Mouse (Mus musculus) hindbrain, embryonic 13.5 days (tissue): ENCODE data around the gene Skap1. TPM values are rescaled to one million over a fixed set of nuclear protein-coding genes. Genes with fewer than 3 reads are reported as not detected.

Source experiments
- ATAC-seq: fragments of 200-750 bp; cut with Nextera tagmentation; 2 replicates; pipeline ENCODE4 v1.8.0; 2017; ENCODE audit warnings: moderate TSS enrichment; ENCODE audit not compliant: low FRiP score
- H3K27ac ChIP-seq: fragments of 300-500 bp; sonication (generic); 2 replicates; pipeline ENCODE4 v1.5.1; 2015; ENCODE audit warnings: inconsistent platforms, mild to moderate bottlenecking, moderate library complexity
- H3K27me3 ChIP-seq: fragments of 300-500 bp; sonication (generic); 2 replicates; pipeline ENCODE4 v1.6.1; 2015; ENCODE audit warnings: mild to moderate bottlenecking, inconsistent platforms
- H3K36me3 ChIP-seq: fragments of 300-500 bp; sonication (generic); 2 replicates; pipeline ENCODE4 v1.6.1; 2015; ENCODE audit warnings: mild to moderate bottlenecking, inconsistent platforms
- H3K4me1 ChIP-seq: fragments of 300-500 bp; sonication (generic); replicated peaks from 2 replicates; pipeline ENCODE4 v1.6.1; 2015; ENCODE audit warnings: inconsistent platforms
- H3K4me2 ChIP-seq: fragments of 300-500 bp; sonication (generic); 2 replicates; pipeline ENCODE4 v1.6.1; 2015; ENCODE audit warnings: inconsistent platforms, mild to moderate bottlenecking, moderate library complexity
- H3K4me3 ChIP-seq: fragments of 300-500 bp; sonication (generic); 2 replicates; pipeline ENCODE4 v1.5.1; 2015; ENCODE audit warnings: mild to moderate bottlenecking, inconsistent platforms
- H3K9ac ChIP-seq: fragments of 300-500 bp; sonication (generic); 2 replicates; pipeline ENCODE4 v1.6.1; 2015; ENCODE audit warnings: mild to moderate bottlenecking, inconsistent platforms
- H3K9me3 ChIP-seq: fragments of 300-500 bp; sonication (generic); 2 replicates; pipeline ENCODE4 v1.6.1; 2016; ENCODE audit warnings: inconsistent platforms
- WGBS: fragments of 180-500 bp; shearing (Covaris S2); methylation state at CpG from one replicate; pipeline ENCODE4 v1.1.7; 2015; 5-methylcytosine and 5-hydroxymethylcytosine counted together
- polyA plus RNA-seq: library from polyadenylated mRNA; unstranded; fragments of >200 nt; fragmentation: Nextera tagmentation; extraction: Ambion mirVana; gene quantifications from 2 replicates; pipeline ENCODE4 v1.2.1, GENCODE M21; 2015

Skap1 gene
- polyA plus RNA-seq, 1 experiment from 2014 or later = 6.9 TPM

DNA sequence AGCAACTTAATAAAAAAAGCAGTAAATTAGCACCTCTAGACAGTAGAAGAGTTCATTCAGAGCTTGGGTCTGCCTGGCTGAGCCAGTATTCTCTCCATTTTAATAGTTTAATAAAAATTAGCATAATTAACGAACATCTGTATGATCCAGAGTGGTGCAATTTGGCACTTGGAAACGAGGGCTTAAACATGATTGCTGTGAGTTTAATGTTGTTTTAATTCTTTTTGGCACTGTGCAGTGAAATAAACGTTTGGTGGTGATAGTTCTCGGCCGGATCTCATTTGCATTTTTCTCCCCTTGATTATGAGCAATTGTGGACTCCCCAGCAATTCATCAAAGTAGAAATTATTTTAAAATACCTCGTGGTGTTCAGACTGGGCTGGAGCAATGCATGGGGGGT is 282.3 kb downstream of the Skap1 start:
- no peak for ATAC-seq
- WGBS = 44% methylated on average over 6 of the region's 6 CpGs
- H3K9me3 ChIP-seq = no peaks in the 10 kb centered on the region
- H3K27me3 ChIP-seq = no peaks in the 10 kb centered on the region
- no peak overlapping the region for H3K4me3 ChIP-seq
- H3K9ac ChIP-seq = 0 out of 2 replicates have a peak overlapping the region, but pooled peaks have one; percentile 49
- no peak overlapping the region for H3K4me2 ChIP-seq
- peaks cover 47% of the 10 kb centered on the region for H3K4me1 ChIP-seq
- peak overlapping the region; percentile 89 for H3K27ac ChIP-seq
- no peaks in the 10 kb centered on the region for H3K36me3 ChIP-seq

- peak overlapping the region; percentile 36 for H3K4me2 ChIP-seq
- no peaks in the 10 kb centered on the region for H3K9me3 ChIP-seq
- ATAC-seq = no peak
- H3K4me3 ChIP-seq = no peak overlapping the region
- no peaks in the 10 kb centered on the region for H3K27me3 ChIP-seq
- H3K27ac ChIP-seq = peak overlapping the region; percentile 89
- no peaks in the 10 kb centered on the region for H3K36me3 ChIP-seq
- WGBS = 66% methylated on average over 3 of the region's 3 CpGs
- peaks cover 38% of the 10 kb centered on the region for H3K4me1 ChIP-seq
- peak overlapping the region; percentile 49; the same call in 1 of the 2 replicates for H3K9ac ChIP-seq
These were observed 283.2 kb downstream of the Skap1 start for GRCm38 (mm10) chr11:96747555-96747954.

DNA sequence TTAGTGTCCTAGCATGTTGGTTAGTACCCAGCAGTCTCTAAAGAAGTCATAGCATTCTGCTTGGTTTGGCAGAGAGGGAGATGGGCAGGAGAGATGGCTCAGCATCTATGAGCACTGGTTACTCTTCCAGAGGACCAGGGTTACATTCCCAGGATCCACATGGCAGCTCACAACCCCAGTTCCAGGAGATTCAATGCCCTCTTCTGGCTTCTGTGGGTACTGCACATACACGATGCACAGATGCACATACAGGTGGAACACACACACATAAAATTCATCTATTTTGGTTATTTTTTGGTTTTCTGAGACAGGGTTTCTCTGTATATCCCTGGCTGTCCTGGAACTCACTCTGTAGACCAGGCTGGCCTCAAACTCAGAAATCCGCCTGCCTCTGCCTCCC is 290.9 kb downstream of the Skap1 start:
- no peaks in the 10 kb centered on the region for H3K4me1 ChIP-seq
- WGBS = 98% methylated on average over 2 of the region's 2 CpGs
- no peak overlapping the region for H3K4me2 ChIP-seq
- H3K9me3 ChIP-seq = no peaks in the 10 kb centered on the region
- ATAC-seq = no peak
- no peak overlapping the region for H3K4me3 ChIP-seq
- no peaks in the 10 kb centered on the region for H3K36me3 ChIP-seq
- no peaks in the 10 kb centered on the region for H3K27me3 ChIP-seq
- H3K27ac ChIP-seq = no peak overlapping the region
- no peak overlapping the region for H3K9ac ChIP-seq

GRCm38 (mm10) chr11:96757421-96757820 is 293.0 kb downstream of the Skap1 start:
- H3K9ac ChIP-seq = no peak overlapping the region
- H3K27me3 ChIP-seq = no peaks in the 10 kb centered on the region
- no peaks in the 10 kb centered on the region for H3K36me3 ChIP-seq
- H3K4me2 ChIP-seq = no peak overlapping the region
- no peak overlapping the region for H3K27ac ChIP-seq
- whole genome bisulfite sequencing = 59% methylated on average over 4 of the region's 4 CpGs
- no peak overlapping the region for H3K4me3 ChIP-seq
- ATAC-seq = no peak
- 0 out of 2 replicates have a peak, but pooled peaks cover 4% of the 10 kb centered on the region for H3K4me1 ChIP-seq
- H3K9me3 ChIP-seq = no peaks in the 10 kb centered on the region

GRCm38 (mm10) chr11:96758402-96758801 is 294.0 kb downstream of the Skap1 start:
- peaks cover 13% of the 10 kb centered on the region for H3K4me1 ChIP-seq
- no peak overlapping the region for H3K4me2 ChIP-seq
- 70% methylated on average over 5 of the region's 5 CpGs for WGBS
- no peak overlapping the region for H3K27ac ChIP-seq
- no peaks in the 10 kb centered on the region for H3K27me3 ChIP-seq
- H3K9me3 ChIP-seq = no peaks in the 10 kb centered on the region
- no peak overlapping the region for H3K9ac ChIP-seq
- ATAC-seq = no peak
- H3K4me3 ChIP-seq = no peak overlapping the region
- no peaks in the 10 kb centered on the region for H3K36me3 ChIP-seq

DNA sequence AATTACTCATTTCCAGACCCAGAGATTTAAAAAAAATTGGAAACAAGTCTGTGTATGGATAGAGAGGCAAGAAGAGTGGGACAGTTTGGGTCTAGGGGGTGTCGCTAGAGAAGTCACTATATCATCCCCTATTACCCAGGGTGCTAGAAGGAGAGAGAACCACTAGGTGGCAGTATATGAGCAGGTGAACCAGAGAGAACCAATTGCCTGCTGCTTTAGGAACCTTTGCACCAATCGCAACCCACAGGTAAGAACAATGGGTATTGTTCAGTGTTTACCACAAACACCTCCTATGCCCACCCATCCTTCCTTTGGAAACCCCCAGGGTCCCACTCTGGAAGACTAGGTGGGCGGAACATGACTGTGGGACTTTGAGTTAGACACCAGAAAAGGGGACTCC is 295.6 kb downstream of the Skap1 start:
- ATAC-seq = no peak
- WGBS = 49% methylated on average over 3 of the region's 3 CpGs

DNA sequence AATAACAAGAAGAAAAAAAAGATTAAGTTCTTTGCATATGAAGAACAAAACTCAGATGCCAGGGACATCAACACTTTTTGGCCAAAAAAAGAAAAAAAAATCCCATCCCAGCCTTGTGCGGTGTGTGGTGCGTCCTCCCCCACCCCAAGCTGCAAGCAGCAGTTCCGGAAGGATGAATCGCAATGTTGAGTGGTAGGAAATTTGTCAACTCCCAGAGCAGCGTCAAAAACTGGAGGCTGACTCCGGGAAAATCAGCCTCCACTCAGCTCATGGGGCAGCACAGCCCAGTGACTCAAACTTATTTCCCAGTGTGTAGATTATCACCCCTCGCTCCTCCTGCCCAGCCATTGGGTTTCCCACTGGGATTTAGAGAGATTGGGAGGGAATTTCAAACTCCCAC is 297.6 kb downstream of the Skap1 start:
- no peaks in the 10 kb centered on the region for H3K27me3 ChIP-seq
- no peak for ATAC-seq
- H3K4me2 ChIP-seq = no peak overlapping the region
- H3K4me3 ChIP-seq = no peak overlapping the region
- H3K9me3 ChIP-seq = no peaks in the 10 kb centered on the region
- H3K4me1 ChIP-seq = peaks cover 47% of the 10 kb centered on the region
- H3K9ac ChIP-seq = no peak overlapping the region
- H3K36me3 ChIP-seq = peaks cover 6% of the 10 kb centered on the region; the same call in 1 of the 2 replicates
- 55% methylated on average over 7 of the region's 7 CpGs for WGBS
- 0 out of 2 replicates have a peak overlapping the region, but pooled peaks have one; percentile 3 for H3K27ac ChIP-seq

More for the DNA sequence above, 295.6 kb downstream of the Skap1 start:
- Histone ChIP-seq H3K4me3 (no peak overlapping the region), H3K36me3 (no peaks in the 10 kb centered on the region), H3K27me3 (no peaks in the 10 kb centered on the region), H3K4me2 (no peak overlapping the region), H3K9ac (no peak overlapping the region), H3K4me1 (peaks cover 28% of the 10 kb centered on the region), H3K9me3 (no peaks in the 10 kb centered on the region), H3K27ac (no peak overlapping the region)

- H3K4me1 ChIP-seq = peaks cover 57% of the 10 kb centered on the region
- peak overlapping the region; percentile 72 for H3K27ac ChIP-seq
- H3K36me3 ChIP-seq = peaks cover 8% of the 10 kb centered on the region
- H3K9ac ChIP-seq = no peak overlapping the region
- H3K4me2 ChIP-seq = no peak overlapping the region
- 62% methylated on average over 15 of the region's 15 CpGs for WGBS
- H3K4me3 ChIP-seq = no peak overlapping the region
- no peaks in the 10 kb centered on the region for H3K9me3 ChIP-seq
- ATAC-seq = no peak
- H3K27me3 ChIP-seq = no peaks in the 10 kb centered on the region
These were observed 298.5 kb downstream of the Skap1 start for GRCm38 (mm10) chr11:96762742-96763470.

DNA sequence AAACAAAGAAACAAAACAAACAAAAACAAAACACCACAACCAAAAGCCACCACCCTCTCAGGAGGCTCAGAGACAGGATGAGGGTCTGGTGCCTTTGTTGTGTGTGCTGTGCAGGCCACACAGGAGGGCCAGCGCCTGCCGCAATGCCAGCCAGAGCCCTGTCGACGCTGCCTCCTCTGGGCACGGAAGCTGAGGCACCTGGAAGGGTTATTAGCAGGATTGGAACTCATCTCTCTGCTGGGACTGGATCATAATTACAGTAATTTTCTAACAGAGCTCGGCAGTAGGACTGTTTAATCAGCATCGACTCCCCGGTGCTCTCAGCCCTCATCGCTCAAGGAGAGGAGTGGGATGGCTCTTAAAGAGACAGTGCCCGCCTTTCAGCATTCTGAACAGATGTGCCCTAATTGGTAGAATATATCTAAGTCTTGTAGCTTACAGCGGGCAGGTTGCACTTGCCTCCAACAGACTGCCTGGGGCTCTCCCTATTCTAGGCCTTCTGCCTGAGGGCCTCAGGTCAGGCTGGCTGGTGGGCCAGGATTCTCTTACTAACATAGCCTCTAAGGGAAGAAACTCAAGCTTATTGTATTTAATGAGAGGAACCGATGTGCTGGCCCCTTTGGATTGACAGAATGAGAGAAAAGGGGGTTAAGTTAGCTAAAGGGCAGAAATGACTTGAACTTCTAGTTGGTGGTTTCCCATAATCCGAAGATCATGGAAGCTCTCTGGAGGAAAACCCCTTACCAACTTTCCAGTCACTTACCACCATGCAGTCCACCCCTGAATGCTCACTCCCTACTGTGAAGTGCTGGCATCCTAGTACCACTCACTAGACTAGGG is 300.3 kb downstream of the Skap1 start:
- Histone ChIP-seq H3K27me3 (no peaks in the 10 kb centered on the region), H3K27ac (peak overlapping the region; percentile 91), H3K4me3 (no peak overlapping the region), H3K36me3 (peaks cover 26% of the 10 kb centered on the region), H3K4me1 (peaks cover 72% of the 10 kb centered on the region), H3K9ac (peak overlapping the region; percentile 57; the same call in 1 of the 2 replicates), H3K4me2 (peak overlapping the region; percentile 33), H3K9me3 (no peaks in the 10 kb centered on the region)
- WGBS = 19% methylated on average over 13 of the region's 13 CpGs
- ATAC-seq = peak; percentile 57; the same call in 1 of the 2 replicates

DNA sequence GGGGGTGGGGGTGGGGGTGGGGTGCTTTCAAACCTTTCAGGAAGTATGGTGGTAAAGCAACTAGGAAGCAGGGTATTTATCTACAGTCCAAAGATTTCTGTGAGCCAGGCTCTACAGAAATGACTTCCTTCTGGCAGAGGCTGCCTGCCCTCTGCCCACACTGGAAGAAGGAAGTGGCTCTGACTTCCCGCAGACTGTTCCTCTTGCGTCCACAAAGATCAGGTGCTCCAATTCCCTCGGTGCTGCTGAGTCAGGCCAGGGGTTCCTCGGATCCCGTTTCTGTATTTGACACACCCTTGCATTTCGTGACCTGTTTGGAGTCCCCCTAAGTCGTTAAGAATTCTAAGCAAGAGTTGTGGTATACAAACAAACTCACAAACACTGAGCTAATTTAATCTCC is 301.3 kb downstream of the Skap1 start:
- 84% methylated on average over 7 of the region's 7 CpGs for WGBS
- Histone ChIP-seq H3K36me3 (peaks cover 35% of the 10 kb centered on the region), H3K4me2 (no peak overlapping the region), H3K4me3 (no peak overlapping the region), H3K9ac (no peak overlapping the region; the same call in 1 of the 2 replicates), H3K27me3 (no peaks in the 10 kb centered on the region), H3K9me3 (no peaks in the 10 kb centered on the region), H3K27ac (peak overlapping the region; percentile 91), H3K4me1 (peaks cover 72% of the 10 kb centered on the region)
- ATAC-seq = no peak

DNA sequence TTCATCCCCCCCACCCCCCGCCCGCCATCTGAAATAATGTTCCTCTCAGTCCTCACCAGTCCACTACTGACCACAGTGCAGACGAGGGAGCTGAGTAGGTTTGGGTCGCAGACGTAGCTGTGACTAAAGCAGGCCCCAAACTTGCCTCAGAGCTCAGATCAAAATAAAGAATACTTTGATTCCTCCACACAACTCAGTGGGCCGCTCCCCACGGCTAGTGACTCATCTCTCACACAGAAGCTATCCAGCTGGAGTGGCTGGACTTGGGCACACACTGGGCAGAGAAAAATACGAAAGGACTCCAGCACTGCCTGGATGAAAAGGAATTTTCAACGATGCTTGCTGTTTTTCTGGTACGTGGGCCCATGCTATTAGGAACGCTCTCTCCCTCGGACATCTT is 302.2 kb downstream of the Skap1 start:
- Histone ChIP-seq H3K9me3 (no peaks in the 10 kb centered on the region), H3K9ac (0 out of 2 replicates have a peak overlapping the region, but pooled peaks have one; percentile 30), H3K4me3 (no peak overlapping the region), H3K4me1 (peaks cover 72% of the 10 kb centered on the region), H3K27ac (peak overlapping the region; percentile 91), H3K4me2 (no peak overlapping the region), H3K27me3 (no peaks in the 10 kb centered on the region), H3K36me3 (peaks cover 45% of the 10 kb centered on the region)
- 61% methylated on average over 12 of the region's 12 CpGs for WGBS
- no peak for ATAC-seq

GRCm38 (mm10) chr11:96767096-96767495 is 302.7 kb downstream of the Skap1 start:
- Histone ChIP-seq H3K9me3 (no peaks in the 10 kb centered on the region), H3K4me3 (no peak overlapping the region), H3K9ac (0 out of 2 replicates have a peak overlapping the region, but pooled peaks have one; percentile 30), H3K27ac (peak overlapping the region; percentile 91), H3K36me3 (peaks cover 50% of the 10 kb centered on the region), H3K4me2 (peak overlapping the region; percentile 19; the same call in 1 of the 2 replicates), H3K27me3 (no peaks in the 10 kb centered on the region), H3K4me1 (peaks cover 70% of the 10 kb centered on the region)
- WGBS = 7% methylated on average over 7 of the region's 7 CpGs
- peak; percentile 49; the same call in 1 of the 2 replicates for ATAC-seq
